Mouse (Mus musculus) hindbrain, embryonic 10.5 days (tissue): ENCODE data around the gene Sv2a. TPM values are rescaled to one million over a fixed set of nuclear protein-coding genes. Genes with fewer than 3 reads are reported as not detected.

Experiments
- polyA plus RNA-seq: library from polyadenylated mRNA; unstranded; fragments of >200 nt; fragmentation: Nextera tagmentation; extraction: Ambion mirVana; gene quantifications from 2 replicates; pipeline ENCODE4 v1.2.1, GENCODE M21; 2016

Sv2a gene
- polyA plus RNA-seq, 1 experiment from 2014 or later: 15.3 TPM

Other genes with a start within 250 kb of the Sv2a start
- 75.0 and 83.5 TPM in 2 replicates for gene Plekho1, start 185.2 kb upstream of the Sv2a start, polyA plus RNA-seq
- gene Vps45, start 122.7 kb upstream of the Sv2a start, polyA plus RNA-seq: 30.4 and 32.4 TPM in 2 replicates
- 12.8 and 19.2 TPM in 2 replicates for gene Otud7b, start 76.6 kb upstream of the Sv2a start, polyA plus RNA-seq
- gene Mtmr11, start 19.1 kb upstream of the Sv2a start, polyA plus RNA-seq: 10.4 and 11.4 TPM in 2 replicates
- 250 and 259 TPM in 2 replicates for gene Sf3b4, start 8.8 kb upstream of the Sv2a start, polyA plus RNA-seq
- gene Bola1, start 38.6 kb downstream of the Sv2a start, polyA plus RNA-seq: 89.6 and 90.3 TPM in 2 replicates
- gene Hist2h2ab, start 38.7 kb downstream of the Sv2a start, polyA plus RNA-seq: not detected in 2 replicates
- 7.6 and 12.0 TPM in 2 replicates for gene Hist2h2ac, start 39.7 kb downstream of the Sv2a start, polyA plus RNA-seq
- 6.0 and 8.7 TPM in 2 replicates for gene Hist2h2be, start 40.0 kb downstream of the Sv2a start, polyA plus RNA-seq
- 7.9 and 8.4 TPM in 2 replicates for gene Hist2h3c2, start 58.0 kb downstream of the Sv2a start, polyA plus RNA-seq
- gene Hist2h2aa2, start 59.1 kb downstream of the Sv2a start, polyA plus RNA-seq: 44.6 and 55.1 TPM in 2 replicates
- 11.3 and 13.4 TPM in 2 replicates for gene Hist2h2aa1, start 64.3 kb downstream of the Sv2a start, polyA plus RNA-seq
- 0.42 and 0.56 TPM in 2 replicates for gene Hist2h3c1, start 65.5 kb downstream of the Sv2a start, polyA plus RNA-seq
- gene Hist2h4, start 82.2 kb downstream of the Sv2a start, polyA plus RNA-seq: 6.8 and 13.6 TPM in 2 replicates
- 49.7 and 51.9 TPM in 2 replicates for gene Hist2h3b, start 87.5 kb downstream of the Sv2a start, polyA plus RNA-seq
- 9.4 and 9.7 TPM in 2 replicates for gene Hist2h2bb, start 88.6 kb downstream of the Sv2a start, polyA plus RNA-seq
- 1.7 and 1.9 TPM in 2 replicates for gene Fcgr1, start 112.8 kb downstream of the Sv2a start, polyA plus RNA-seq